Mouse (Mus musculus): ENCODE data around the gene Mdk.

DNA sequence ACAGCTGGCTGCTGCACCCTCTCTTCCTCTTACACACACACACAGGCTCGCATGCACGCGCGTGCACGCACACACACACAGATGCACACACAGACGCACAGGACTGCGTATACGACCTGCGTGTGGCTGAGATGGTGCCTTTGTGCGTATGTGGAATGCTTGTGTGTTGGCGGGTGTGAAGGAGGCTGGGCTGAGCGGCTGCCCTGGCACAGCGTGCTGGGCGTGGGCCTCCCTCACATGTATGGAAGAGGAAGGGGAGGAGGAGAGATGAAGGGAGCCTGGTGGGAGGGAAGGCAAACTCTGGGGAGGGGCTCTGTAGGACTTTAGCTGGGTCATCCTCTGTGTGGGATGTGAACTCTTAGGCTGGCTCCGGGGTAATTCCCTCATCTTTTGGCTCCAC lies 6.7 kb downstream of the Mdk start:
- TF ChIP-seq GATA1 (IDR thresholded peaks at IDR 0.05; ENCODE audit: low read length) (no peak), TAL1 (IDR thresholded peaks at IDR 0.05; ENCODE audit: low read length) (no peak)

Data from erythroblast, embryonic 14.5 days (primary cell).